Mouse (Mus musculus) lung, postnatal 0 days (tissue): Measurements from ENCODE around the gene Eea1.

Experiments
- CTCF ChIP-seq: IDR thresholded peaks from 2 replicates; pipeline ENCODE4 v1.5.1; 2016; ENCODE audit warnings: antibody characterized with exemption, mild to moderate bottlenecking
- EP300 ChIP-seq: IDR thresholded peaks from 2 replicates; pipeline ENCODE4 v1.6.1; 2016; ENCODE audit warnings: antibody characterized with exemption, mild to moderate bottlenecking, control low read depth

DNA sequence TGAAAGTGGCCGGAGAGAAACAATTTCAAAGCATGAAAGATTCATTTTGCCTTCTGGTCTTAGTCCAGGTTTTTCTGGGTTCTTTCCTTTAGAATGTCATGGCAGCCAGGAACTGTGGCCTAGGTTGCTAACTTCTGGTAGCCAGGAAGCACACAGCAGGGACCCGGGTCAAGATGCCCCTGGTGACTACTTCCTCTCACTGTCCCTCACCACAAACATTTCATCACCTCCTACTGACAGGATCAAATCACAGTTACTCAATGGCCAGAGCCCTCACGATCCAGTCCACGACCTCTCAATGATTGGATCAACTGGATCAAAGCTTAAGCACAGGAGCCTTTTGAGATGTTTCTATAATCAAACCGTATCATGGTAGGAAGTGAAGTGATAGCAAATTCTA lies 60.5 kb downstream of the Eea1 start:
- no peak for TF ChIP-seq CTCF
- TF ChIP-seq EP300: no peak
